ENCODE assay signal across 9 mouse cellular contexts in the genomic region with DNA sequence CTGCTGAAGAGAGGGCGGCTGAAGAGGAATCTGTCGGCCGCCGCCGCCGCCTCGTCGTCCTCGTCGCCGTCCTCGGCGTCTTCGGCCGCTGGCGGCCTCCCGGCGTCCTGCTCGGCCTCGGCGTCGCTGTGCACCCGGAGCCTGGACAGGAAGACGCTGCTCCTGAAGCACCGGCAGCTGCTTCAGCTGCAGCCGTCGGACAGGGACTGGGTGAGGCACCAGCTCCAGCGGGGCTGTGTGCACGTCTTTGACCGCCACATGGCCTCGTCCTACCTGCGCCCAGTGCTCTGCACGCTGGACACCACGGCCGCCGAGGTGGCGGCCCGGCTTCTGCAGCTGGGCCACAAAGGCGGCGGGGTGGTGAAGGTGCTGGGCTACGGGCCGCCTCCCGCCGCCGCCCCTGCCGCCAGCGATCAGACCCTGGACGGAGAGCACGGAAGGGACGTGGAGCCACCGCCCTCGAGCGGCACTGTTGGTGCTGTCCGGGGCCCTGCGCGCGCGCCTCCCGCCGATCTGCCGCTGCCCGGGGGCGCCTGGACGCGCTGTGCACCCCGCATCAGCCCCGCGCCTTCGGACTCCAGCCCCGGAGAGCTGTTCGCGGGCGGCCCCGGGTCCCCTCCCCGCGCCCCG. TPM values are rescaled to one million over a fixed set of nuclear protein-coding genes. Genes with fewer than 3 reads are reported as not detected.
DNase-seq lines count a peak whose midpoint lies in the region; ATAC-seq and TF ChIP-seq lines count a peak whose summit lies in the region.
"Had no signal": no experiment of that assay in that cellular context is flagged by ENCODE, and none has a peak within 500 bp of the region (broad histone marks: within the 10 kb centered on the region; RNA-seq: fewer than 3 reads in every experiment).

No protein-coding gene starts in this region.

- TF ChIP-seq CTCF in bone marrow, adult 2 months (IDR thresholded peaks at IDR 0.05; ENCODE audit: control insufficient read depth, insufficient read depth, low read length): no peak
- no peak for TF ChIP-seq CTCF in layer of hippocampus, adult 2 months (conservative IDR thresholded peaks at IDR 0.05)

- peak overlapping the region; percentile 64 for H3K4me3 ChIP-seq in bone marrow, adult 2 months (replicated peaks; ENCODE audit: control insufficient read depth, low read depth, low read length)
- H3K4me3 ChIP-seq in layer of hippocampus, adult 2 months: peak overlapping the region; percentile 81

- TF ChIP-seq POLR2A in bone marrow, adult 2 months (IDR thresholded peaks at IDR 0.05; ENCODE audit: borderline replicate concordance, control insufficient read depth, low read depth, low read length): no peak

- peak overlapping the region; percentile 21; the same call in 1 of the 2 replicates for H3K27ac ChIP-seq in bone marrow, adult 2 months (ENCODE audit: control insufficient read depth, insufficient read depth, low read depth, low read length, poor library complexity)
- H3K27ac ChIP-seq in layer of hippocampus, adult 2 months: peak overlapping the region; percentile 97
- H3K27ac ChIP-seq: macrophage had no signal

- ATAC-seq in erythroid progenitor cell, adult 5-6 weeks (replicated peaks; ENCODE audit: low FRiP score, poor library complexity, severe bottlenecking): 0 out of 2 replicates have a peak, but pooled peaks have one; percentile 12

- DNase-seq in ES-CJ7 (ENCODE audit: low read depth, low spot score): peak; percentile 53
- peak; percentile 65 to 66 for DNase-seq in heart, postnatal 14 days
- DNase-seq in layer of hippocampus, adult 2 months (ENCODE audit: low spot score in 2 of 2): peak in 1 of 2 experiments; percentile 31
- peak; percentile 35 for DNase-seq in lung, postnatal 25 days (ENCODE audit: low spot score)
- DNase-seq in retina, postnatal 7 days (ENCODE audit: low read depth, low spot score): peak; percentile 20
- DNase-seq in urinary bladder, postnatal 14 days (ENCODE audit: low spot score): peak; percentile 44

- intact Hi-C loops in heart, postnatal 14 days (cut with DNase I): loop anchor here (2.0 to 10.0 kb wide), 4 partner anchors 26 to 200 kb away; a partner anchor contains a TSS

- under 1% methylated on average over 77 of the region's 77 CpGs for WGBS in bone marrow, adult 2 months

- peaks cover 1% of the 10 kb centered on the region for H3K4me1 ChIP-seq in bone marrow, adult 2 months (ENCODE audit: control insufficient read depth, insufficient read depth, low read length)

RNA-seq across cellular contexts. Expression of a gene that starts 0.9 kb away (rescaled TPM):
- polyA plus RNA-seq in bone marrow, adult 2 months (2011; ENCODE audit: insufficient read depth, insufficient read length, low replicate concordance, missing spikeins): 2.6 and 3.2 TPM in 2 replicates
- total RNA-seq in erythroid progenitor cell, adult 5-6 weeks (2015; ENCODE audit: low replicate concordance): 11.5 and 17.6 TPM in 2 replicates
- total RNA-seq in erythroid progenitor cell, adult 5-6 weeks (2017; ENCODE audit: low replicate concordance): 5.5 and 14.7 TPM in 2 replicates
- 10 to 100 TPM; 19.7 TPM for total RNA-seq in heart, postnatal 14 days (2021)
- 10 to 100 TPM; 82.6 to 87.3 TPM for total RNA-seq in layer of hippocampus, adult 2 months (2021)

Comparison
In these comparisons a context has a peak if more than half of its experiments do, and no peak if none do; other contexts are left out.
1. RNA of a gene that starts 0.9 kb away (total RNA-seq): 82.6 to 87.3 TPM in layer of hippocampus, adult 2 months; 19.7 TPM in heart, postnatal 14 days and 5.5 to 17.6 TPM in erythroid progenitor cell, adult 5-6 weeks; every median in the first group is over 4 times any median in the second.